In genomic region chr12:79880751-79881261, GRCm38 (mm10) we compare ENCODE assay signal across 9 mouse cellular contexts.
DNase-seq lines count a peak whose midpoint lies in the region; ATAC-seq and TF ChIP-seq lines count a peak whose summit lies in the region.
"Had no signal": no experiment of that assay in that cellular context is flagged by ENCODE, and none has a peak within 500 bp of the region (broad histone marks: within the 10 kb centered on the region; RNA-seq: fewer than 3 reads in every experiment).

No protein-coding gene starts in this region.

- H3ac ChIP-seq in myocyte (ENCODE audit: control insufficient read depth, insufficient read length) = no peak overlapping the region

- TF ChIP-seq POLR2A in heart, adult 2 months (IDR thresholded peaks at IDR 0.05; ENCODE audit: insufficient read depth, low read depth, low read length) = no peak
- no peak for TF ChIP-seq POLR2A in myocyte (IDR thresholded peaks at IDR 0.05; ENCODE audit: insufficient read length, low read depth)

- no peaks in the 10 kb centered on the region for H3K27me3 ChIP-seq in heart, adult 2 months (ENCODE audit: control insufficient read depth, insufficient read depth, low read length)
- no peaks in the 10 kb centered on the region for H3K27me3 ChIP-seq in embryonic facial prominence, embryonic 15.5 days
- H3K27me3 ChIP-seq in intestine, embryonic 14.5 days (replicated peaks; ENCODE audit: control insufficient read depth, insufficient read depth, low read length) = no peaks in the 10 kb centered on the region
- no peaks in the 10 kb centered on the region for H3K27me3 ChIP-seq in myocyte (ENCODE audit: control insufficient read depth, insufficient read depth, insufficient read length)
- H3K27me3 ChIP-seq: hindbrain, embryonic 15.5 days had no signal

- H3K4me3 ChIP-seq in heart, adult 2 months = no peak overlapping the region
- no peak overlapping the region for H3K4me3 ChIP-seq in embryonic facial prominence, embryonic 15.5 days (replicated peaks)
- H3K4me3 ChIP-seq in intestine, embryonic 14.5 days (ENCODE audit: low read depth, low read length) = no peak overlapping the region
- H3K4me3 ChIP-seq in myocyte = no peak overlapping the region
- H3K4me3 ChIP-seq: hindbrain, embryonic 15.5 days had no signal

- H3K4me2 ChIP-seq in embryonic facial prominence, embryonic 15.5 days (replicated peaks) = peak overlapping the region; percentile 24
- no peak overlapping the region for H3K4me2 ChIP-seq in intestine, embryonic 14.5 days (ENCODE audit: low read length)
- peak overlapping the region; percentile 52 for H3K4me2 ChIP-seq in myocyte (ENCODE audit: low read depth)
- H3K4me2 ChIP-seq: hindbrain, embryonic 15.5 days had no signal

- H3K4me1 ChIP-seq in heart, adult 2 months (ENCODE audit: control insufficient read depth, insufficient read depth, low read length) = peaks cover 5% of the 10 kb centered on the region
- peaks cover 41% of the 10 kb centered on the region for H3K4me1 ChIP-seq in embryonic facial prominence, embryonic 15.5 days
- H3K4me1 ChIP-seq in intestine, embryonic 14.5 days (replicated peaks; ENCODE audit: control insufficient read depth, insufficient read depth, low read length) = peaks cover 29% of the 10 kb centered on the region

- ATAC-seq in embryonic facial prominence, embryonic 15.5 days (ENCODE audit: insufficient number of reproducible peaks, low FRiP score, low TSS enrichment, low read depth) = no peak
- ATAC-seq in intestine, embryonic 14.5 days (replicated peaks; ENCODE audit: low FRiP score, low TSS enrichment, low read depth) = no peak
- no peak for ATAC-seq in monocyte, adult 5-6 weeks (replicated peaks; ENCODE audit: insufficient number of reproducible peaks, low FRiP score, low TSS enrichment, poor library complexity, severe bottlenecking)
- ATAC-seq in cerebellum, adult (ENCODE audit: insufficient number of reproducible peaks, low FRiP score, low TSS enrichment) = no peak

- no peak for TF ChIP-seq CTCF in heart, adult 2 months (IDR thresholded peaks at IDR 0.05)

- peak overlapping the region; percentile 34; the same call in 1 of the 2 replicates for H3K27ac ChIP-seq in heart, adult 2 months
- peak overlapping the region; percentile 89 for H3K27ac ChIP-seq in embryonic facial prominence, embryonic 15.5 days (replicated peaks)
- H3K27ac ChIP-seq in intestine, embryonic 14.5 days (ENCODE audit: low read depth) = peak overlapping the region; percentile 76

- no peaks in the 10 kb centered on the region for H3K79me2 ChIP-seq in heart, adult 2 months (replicated peaks; ENCODE audit: control insufficient read depth, insufficient read depth, low read length)
- no peaks in the 10 kb centered on the region for H3K79me2 ChIP-seq in myocyte (ENCODE audit: control insufficient read depth, insufficient read depth)

- no peak for TF ChIP-seq EP300 in heart, adult 2 months (IDR thresholded peaks at IDR 0.05; ENCODE audit: insufficient read depth, low read depth, low read length)

- H3K9ac ChIP-seq in heart, adult 2 months (ENCODE audit: low read depth, low read length) = no peak overlapping the region
- H3K9ac ChIP-seq in embryonic facial prominence, embryonic 15.5 days = no peak overlapping the region
- no peak overlapping the region for H3K9ac ChIP-seq in intestine, embryonic 14.5 days (ENCODE audit: low read length)
- H3K9ac ChIP-seq: hindbrain, embryonic 15.5 days had no signal

- intact Hi-C loops in heart, adult 2 months (cut with DNase I) = no loop called here

- no peaks in the 10 kb centered on the region for H3K9me3 ChIP-seq in embryonic facial prominence, embryonic 15.5 days (replicated peaks)
- H3K9me3 ChIP-seq in intestine, embryonic 14.5 days (ENCODE audit: control insufficient read depth, low read length) = 0 out of 2 replicates have a peak, but pooled peaks cover 2% of the 10 kb centered on the region
- H3K9me3 ChIP-seq: hindbrain, embryonic 15.5 days had no signal

- peak; percentile 24 to 48 for DNase-seq in heart, adult 2 months
- DNase-seq in heart, adult 8-10 months (ENCODE audit: low spot score) = no peak
- peak; percentile 54 for DNase-seq in intestine, embryonic 14.5 days (ENCODE audit: low spot score)
- no peak for DNase-seq in adrenal gland, postnatal 25 days

- H3K36me3 ChIP-seq in heart, adult 2 months (ENCODE audit: control insufficient read depth, insufficient read depth, low read length) = 0 out of 2 replicates have a peak, but pooled peaks cover 1% of the 10 kb centered on the region
- H3K36me3 ChIP-seq in embryonic facial prominence, embryonic 15.5 days = no peaks in the 10 kb centered on the region
- H3K36me3 ChIP-seq in intestine, embryonic 14.5 days (ENCODE audit: control insufficient read depth, insufficient read depth, low read length) = no peaks in the 10 kb centered on the region
- H3K36me3 ChIP-seq in myocyte (ENCODE audit: control insufficient read depth, insufficient read depth) = no peaks in the 10 kb centered on the region
- H3K36me3 ChIP-seq: hindbrain, embryonic 15.5 days had no signal

- 42% methylated on average over 18 of the region's 18 CpGs for WGBS in heart, adult 2 months
- 26% methylated on average over 18 of the region's 18 CpGs for WGBS in embryonic facial prominence, embryonic 15.5 days
- 53% methylated on average over 18 of the region's 18 CpGs for WGBS in intestine, embryonic 14.5 days

TF ChIP-seq in myocyte, 11 proteins besides CTCF, POLR2A, EP300 and RAD21:
- TF ChIP-seq REST (IDR thresholded peaks at IDR 0.05; ENCODE audit: insufficient read depth, insufficient read length) = no peak
- TF ChIP-seq E2F4 (IDR thresholded peaks at IDR 0.05; ENCODE audit: insufficient read depth) = no peak
- TF ChIP-seq SRF (IDR thresholded peaks at IDR 0.05; ENCODE audit: control insufficient read depth, insufficient read length, low read depth) = no peak
- no peak for TF ChIP-seq MAX (IDR thresholded peaks at IDR 0.05; ENCODE audit: low read depth)
- no peak for TF ChIP-seq MYOG (IDR thresholded peaks at IDR 0.05; ENCODE audit: control insufficient read depth in 1 of 3, insufficient read depth in 1 of 3, insufficient read length in 2 of 3, low read depth in 2 of 3)
- TF ChIP-seq TCF3 (IDR thresholded peaks at IDR 0.05; ENCODE audit: insufficient read length, low read depth) = no peak
- no peak for TF ChIP-seq MYOD1 (IDR thresholded peaks at IDR 0.05; ENCODE audit: control insufficient read depth in 1 of 3, insufficient read length in 2 of 3, low read depth in 2 of 3)
- no peak for TF ChIP-seq USF1 (IDR thresholded peaks at IDR 0.05; ENCODE audit: low read depth)
- TF ChIP-seq POLR2AphosphoS2 (IDR thresholded peaks at IDR 0.05; ENCODE audit: insufficient read length, low read depth) = no peak
- no peak for TF ChIP-seq TCF12 (IDR thresholded peaks at IDR 0.05; ENCODE audit: insufficient read depth, poor library complexity, severe bottlenecking)
- no peak for TF ChIP-seq CEBPB (IDR thresholded peaks at IDR 0.05; ENCODE audit: insufficient read depth, poor library complexity, severe bottlenecking)

Comparison
In these comparisons a context has a peak if more than half of its experiments do, and no peak if none do; other contexts are left out.
1. DNase-seq: peak in heart, adult 2 months (2 of 2) and intestine, embryonic 14.5 days (single experiment); none in heart, adult 8-10 months (single experiment) and adrenal gland, postnatal 25 days (single experiment).
2. H3K27ac ChIP-seq: peak in every context shown above with its lines; median percentile 89 in embryonic facial prominence, embryonic 15.5 days; 76 in intestine, embryonic 14.5 days; 34 in heart, adult 2 months.